Mouse (Mus musculus): ENCODE measurements around the gene Oxsm. TPM values are rescaled to one million over a fixed set of nuclear protein-coding genes. Genes with fewer than 3 reads are reported as not detected.

Oxsm gene
- polyA plus RNA-seq, 1 experiment from 2014 or later: 1.9 TPM

- H3K9me3 ChIP-seq (replicated peaks): no peaks in the 10 kb centered on the region
- H3K27me3 ChIP-seq (ENCODE audit: low read depth, poor library complexity, severe bottlenecking): no peaks in the 10 kb centered on the region
- no peak for DNase-seq (ENCODE audit: low spot score)
- 0 out of 2 replicates have a peak, but pooled peaks cover 8% of the 10 kb centered on the region for H3K36me3 ChIP-seq
- 95% methylated on average over 3 of the region's 3 CpGs for WGBS
- H3K4me3 ChIP-seq: no peak overlapping the region
- no peak overlapping the region for H3K27ac ChIP-seq (replicated peaks)
- H3K4me1 ChIP-seq: no peaks in the 10 kb centered on the region
Measured at GRCm38 (mm10) chr14:16255745-16256144, 6.1 kb upstream of the Oxsm start.

- H3K27ac ChIP-seq (replicated peaks): no peak overlapping the region
- no peaks in the 10 kb centered on the region for H3K9me3 ChIP-seq (replicated peaks)
- no peak for DNase-seq (ENCODE audit: low spot score)
- H3K4me1 ChIP-seq: peaks cover 17% of the 10 kb centered on the region
- 78% methylated on average over 3 of the region's 3 CpGs for WGBS
- peak overlapping the region; percentile 75 for H3K4me3 ChIP-seq
- 0 out of 2 replicates have a peak, but pooled peaks cover 3% of the 10 kb centered on the region for H3K36me3 ChIP-seq
- no peaks in the 10 kb centered on the region for H3K27me3 ChIP-seq (ENCODE audit: low read depth, poor library complexity, severe bottlenecking)
Measured at GRCm38 (mm10) chr14:16250099-16250498, 491 bp upstream of the Oxsm start.

GRCm38 (mm10) chr14:16248603-16249157, 928 bp downstream of the Oxsm start:
- H3K4me3 ChIP-seq: peak overlapping the region; percentile 75
- DNase-seq (ENCODE audit: low spot score): no peak
- H3K27me3 ChIP-seq (ENCODE audit: low read depth, poor library complexity, severe bottlenecking): no peaks in the 10 kb centered on the region
- peak overlapping the region; percentile 98 for H3K27ac ChIP-seq (replicated peaks)
- H3K9me3 ChIP-seq (replicated peaks): no peaks in the 10 kb centered on the region
- WGBS: 20% methylated on average over 9 of the region's 9 CpGs
- H3K4me1 ChIP-seq: peaks cover 20% of the 10 kb centered on the region
- no peaks in the 10 kb centered on the region for H3K36me3 ChIP-seq

- H3K9me3 ChIP-seq (replicated peaks): no peaks in the 10 kb centered on the region
- H3K4me1 ChIP-seq: peaks cover 26% of the 10 kb centered on the region
- WGBS: 75% methylated on average over 3 of the region's 3 CpGs
- no peaks in the 10 kb centered on the region for H3K27me3 ChIP-seq (ENCODE audit: low read depth, poor library complexity, severe bottlenecking)
- no peaks in the 10 kb centered on the region for H3K36me3 ChIP-seq
- H3K27ac ChIP-seq (replicated peaks): no peak overlapping the region
- no peak for DNase-seq (ENCODE audit: low spot score)
- H3K4me3 ChIP-seq: 0 out of 2 replicates have a peak overlapping the region, but pooled peaks have one; percentile 75
Measured at GRCm38 (mm10) chr14:16248135-16248534, 1.5 kb downstream of the Oxsm start.

GRCm38 (mm10) chr14:16246340-16246912, 3.2 kb downstream of the Oxsm start:
- no peak for DNase-seq (ENCODE audit: low spot score)
- Histone ChIP-seq H3K36me3 (no peaks in the 10 kb centered on the region), H3K27me3 (ENCODE audit: low read depth, poor library complexity, severe bottlenecking) (no peaks in the 10 kb centered on the region), H3K4me1 (peaks cover 34% of the 10 kb centered on the region), H3K27ac (replicated peaks) (no peak overlapping the region), H3K4me3 (no peak overlapping the region), H3K9me3 (replicated peaks) (no peaks in the 10 kb centered on the region)
- WGBS: 89% methylated on average over 2 of the region's 2 CpGs

- H3K27ac ChIP-seq (replicated peaks): no peak overlapping the region
- 0 out of 2 replicates have a peak, but pooled peaks cover 3% of the 10 kb centered on the region for H3K36me3 ChIP-seq
- no peaks in the 10 kb centered on the region for H3K9me3 ChIP-seq (replicated peaks)
- peaks cover 32% of the 10 kb centered on the region for H3K4me1 ChIP-seq
- no peak overlapping the region for H3K4me3 ChIP-seq
- WGBS: 89% methylated on average over 1 of the region's 1 CpGs
- H3K27me3 ChIP-seq (ENCODE audit: low read depth, poor library complexity, severe bottlenecking): no peaks in the 10 kb centered on the region
- no peak for DNase-seq (ENCODE audit: low spot score)
Measured at GRCm38 (mm10) chr14:16245127-16245526, 4.5 kb downstream of the Oxsm start.

GRCm38 (mm10) chr14:16244370-16244769, 5.2 kb downstream of the Oxsm start:
- DNase-seq (ENCODE audit: low spot score): no peak
- peaks cover 24% of the 10 kb centered on the region for H3K4me1 ChIP-seq
- no peak overlapping the region for H3K4me3 ChIP-seq
- 75% methylated on average over 2 of the region's 2 CpGs for WGBS
- H3K36me3 ChIP-seq: 0 out of 2 replicates have a peak, but pooled peaks cover 3% of the 10 kb centered on the region
- H3K9me3 ChIP-seq (replicated peaks): no peaks in the 10 kb centered on the region
- no peak overlapping the region for H3K27ac ChIP-seq (replicated peaks)
- H3K27me3 ChIP-seq (ENCODE audit: low read depth, poor library complexity, severe bottlenecking): no peaks in the 10 kb centered on the region

- Histone ChIP-seq H3K4me1 (peaks cover 22% of the 10 kb centered on the region), H3K36me3 (0 out of 2 replicates have a peak, but pooled peaks cover 3% of the 10 kb centered on the region), H3K27me3 (ENCODE audit: low read depth, poor library complexity, severe bottlenecking) (no peaks in the 10 kb centered on the region), H3K9me3 (replicated peaks) (no peaks in the 10 kb centered on the region), H3K4me3 (peak overlapping the region; percentile 63), H3K27ac (replicated peaks) (peak overlapping the region; percentile 88)
- no peak for DNase-seq (ENCODE audit: low spot score)
- WGBS: 22% methylated on average over 10 of the region's 10 CpGs
Measured at GRCm38 (mm10) chr14:16243603-16244209, 5.9 kb downstream of the Oxsm start.

GRCm38 (mm10) chr14:16242947-16243602, 6.5 kb downstream of the Oxsm start:
- peaks cover 17% of the 10 kb centered on the region for H3K4me1 ChIP-seq
- peak; percentile 88 for DNase-seq (ENCODE audit: low spot score)
- 6% methylated on average over 34 of the region's 34 CpGs for WGBS
- H3K4me3 ChIP-seq: peak overlapping the region; percentile 63
- H3K27ac ChIP-seq (replicated peaks): peak overlapping the region; percentile 88
- no peaks in the 10 kb centered on the region for H3K9me3 ChIP-seq (replicated peaks)
- H3K36me3 ChIP-seq: 0 out of 2 replicates have a peak, but pooled peaks cover 3% of the 10 kb centered on the region
- no peaks in the 10 kb centered on the region for H3K27me3 ChIP-seq (ENCODE audit: low read depth, poor library complexity, severe bottlenecking)

GRCm38 (mm10) chr14:16242193-16242815, 7.3 kb downstream of the Oxsm start:
- 98% methylated on average over 10 of the region's 10 CpGs for WGBS
- no peak for DNase-seq (ENCODE audit: low spot score)
- H3K4me3 ChIP-seq: peak overlapping the region; percentile 63
- peaks cover 17% of the 10 kb centered on the region for H3K4me1 ChIP-seq
- peak overlapping the region; percentile 88; the same call in 1 of the 2 replicates for H3K27ac ChIP-seq (replicated peaks)
- 0 out of 2 replicates have a peak, but pooled peaks cover 3% of the 10 kb centered on the region for H3K36me3 ChIP-seq
- no peaks in the 10 kb centered on the region for H3K27me3 ChIP-seq (ENCODE audit: low read depth, poor library complexity, severe bottlenecking)
- peaks cover 4% of the 10 kb centered on the region for H3K9me3 ChIP-seq (replicated peaks)

GRCm38 (mm10) chr14:16236466-16236865, 13.1 kb downstream of the Oxsm start:
- Histone ChIP-seq H3K4me3 (no peak overlapping the region), H3K27ac (replicated peaks) (no peak overlapping the region), H3K9me3 (replicated peaks) (peaks cover 6% of the 10 kb centered on the region), H3K27me3 (ENCODE audit: low read depth, poor library complexity, severe bottlenecking) (no peaks in the 10 kb centered on the region), H3K4me1 (no peaks in the 10 kb centered on the region), H3K36me3 (0 out of 2 replicates have a peak, but pooled peaks cover 3% of the 10 kb centered on the region)
- 68% methylated on average over 2 of the region's 3 CpGs for WGBS
- DNase-seq (ENCODE audit: low spot score): no peak

- no peaks in the 10 kb centered on the region for H3K36me3 ChIP-seq
- peaks cover 6% of the 10 kb centered on the region for H3K9me3 ChIP-seq (replicated peaks)
- no peak for DNase-seq (ENCODE audit: low spot score)
- no peaks in the 10 kb centered on the region for H3K4me1 ChIP-seq
- no peak overlapping the region for H3K4me3 ChIP-seq
- H3K27ac ChIP-seq (replicated peaks): no peak overlapping the region
- 47% methylated on average over 1 of the region's 1 CpGs for WGBS
- no peaks in the 10 kb centered on the region for H3K27me3 ChIP-seq (ENCODE audit: low read depth, poor library complexity, severe bottlenecking)
Measured at GRCm38 (mm10) chr14:16233515-16233914, 16.1 kb downstream of the Oxsm start.
